Mouse (Mus musculus) embryo, embryonic 11.5 days (tissue): Measurements from ENCODE around the gene Psmc3.

Experiments used
- DNase-seq: peaks from one replicate; pipeline ENCODE4 v3.0.0-alpha.2; 2012; ENCODE audit warnings: low read depth, low spot score

Psmc3 gene

GRCm38 (mm10) chr2:91113334-91113733, 59.5 kb downstream of the Psmc3 start:
- DNase-seq = no peak

- DNase-seq = no peak
Observed at GRCm38 (mm10) chr2:91113852-91114251, 60.0 kb downstream of the Psmc3 start.

GRCm38 (mm10) chr2:91114781-91115577, 61.2 kb downstream of the Psmc3 start:
- DNase-seq = peak; percentile 93

GRCm38 (mm10) chr2:91115578-91115970, 61.8 kb downstream of the Psmc3 start:
- DNase-seq = no peak
